Mouse (Mus musculus): ENCODE measurements around the gene Nat9. TPM values are rescaled to one million over a fixed set of nuclear protein-coding genes. Genes with fewer than 3 reads are reported as not detected.
A peak's percentile ranks its signal among the peaks of the same experiment; 100 is the strongest.

The Nat9 gene
- 16.9 and 20.6 TPM in 2 replicates for polyA plus RNA-seq (2016; fragmentation: Nextera tagmentation; extraction: Ambion mirVana)

DNA sequence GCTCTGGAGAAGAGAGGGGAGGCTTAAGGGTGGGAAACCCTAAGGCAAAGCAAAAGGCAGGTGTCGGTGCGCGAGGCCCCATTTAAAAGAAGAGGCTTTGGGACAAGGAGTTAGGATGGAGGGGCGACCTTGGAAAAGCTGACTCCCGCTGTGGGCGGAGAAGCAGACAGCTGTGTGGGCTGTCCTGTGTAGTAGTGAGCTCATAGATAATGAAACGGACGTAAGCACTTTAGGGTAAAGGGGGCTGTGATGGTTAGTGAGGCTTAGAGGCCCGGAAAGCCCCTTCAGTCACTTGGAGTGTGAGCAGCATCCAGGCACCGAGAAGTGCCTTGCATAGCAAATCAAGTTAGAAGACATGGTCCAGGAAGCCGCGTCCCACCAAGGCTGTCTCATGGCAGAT lies at the start of gene Nat9:
Gene Nat9 (minus strand): TSS at position 167 of the 400 bp plus-strand sequence.
- Histone ChIP-seq H3K27ac (peak within 1 kb of the TSS; percentile 86), H3K4me1 (peaks cover 32% of the 10 kb centered on the region), H3K27me3 (ENCODE audit: poor library complexity, severe bottlenecking) (0 out of 2 replicates have a peak, but pooled peaks cover 9% of the 10 kb centered on the region), H3K9me3 (no peaks in the 10 kb centered on the region), H3K4me3 (peak within 1 kb of the TSS; percentile 70), H3K36me3 (replicated peaks) (peaks cover 17% of the 10 kb centered on the region)
- DNase-seq (ENCODE audit: extremely low spot score, low spot score), result no peak
- 14% methylated on average over 12 of the region's 12 CpGs for WGBS

DNA sequence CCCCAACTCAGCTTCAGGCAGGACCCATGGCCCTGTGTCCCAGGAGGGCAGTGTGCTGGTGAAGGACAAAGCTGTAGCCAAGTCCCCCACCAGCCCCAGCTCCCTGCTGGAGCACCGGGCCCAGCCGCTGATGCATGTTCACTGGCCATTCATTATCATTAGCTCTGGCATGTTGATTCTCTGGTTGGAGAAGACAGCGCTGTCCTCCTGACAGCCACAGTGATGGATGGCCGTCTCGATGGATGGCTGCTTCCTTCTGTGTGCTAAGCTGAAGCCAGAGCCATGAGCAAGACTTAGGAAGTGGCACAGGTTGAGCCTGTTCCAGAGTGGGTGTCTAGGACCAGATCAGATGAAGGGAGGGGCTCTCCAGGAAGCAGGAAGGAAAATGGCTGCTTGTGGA lies 48.9 kb upstream of the Nat9 start:
- no peaks in the 10 kb centered on the region for H3K9me3 ChIP-seq
- H3K27me3 ChIP-seq (ENCODE audit: poor library complexity, severe bottlenecking), result peaks cover 26% of the 10 kb centered on the region
- H3K27ac ChIP-seq, result peak overlapping the region; percentile 60; the same call in 1 of the 2 replicates
- DNase-seq (ENCODE audit: extremely low spot score, low spot score), result no peak
- 74% methylated on average over 5 of the region's 5 CpGs for WGBS
- peaks cover 57% of the 10 kb centered on the region for H3K4me1 ChIP-seq
- 0 out of 2 replicates have a peak, but pooled peaks cover 3% of the 10 kb centered on the region for H3K36me3 ChIP-seq (replicated peaks)
- H3K4me3 ChIP-seq, result no peak overlapping the region

DNA sequence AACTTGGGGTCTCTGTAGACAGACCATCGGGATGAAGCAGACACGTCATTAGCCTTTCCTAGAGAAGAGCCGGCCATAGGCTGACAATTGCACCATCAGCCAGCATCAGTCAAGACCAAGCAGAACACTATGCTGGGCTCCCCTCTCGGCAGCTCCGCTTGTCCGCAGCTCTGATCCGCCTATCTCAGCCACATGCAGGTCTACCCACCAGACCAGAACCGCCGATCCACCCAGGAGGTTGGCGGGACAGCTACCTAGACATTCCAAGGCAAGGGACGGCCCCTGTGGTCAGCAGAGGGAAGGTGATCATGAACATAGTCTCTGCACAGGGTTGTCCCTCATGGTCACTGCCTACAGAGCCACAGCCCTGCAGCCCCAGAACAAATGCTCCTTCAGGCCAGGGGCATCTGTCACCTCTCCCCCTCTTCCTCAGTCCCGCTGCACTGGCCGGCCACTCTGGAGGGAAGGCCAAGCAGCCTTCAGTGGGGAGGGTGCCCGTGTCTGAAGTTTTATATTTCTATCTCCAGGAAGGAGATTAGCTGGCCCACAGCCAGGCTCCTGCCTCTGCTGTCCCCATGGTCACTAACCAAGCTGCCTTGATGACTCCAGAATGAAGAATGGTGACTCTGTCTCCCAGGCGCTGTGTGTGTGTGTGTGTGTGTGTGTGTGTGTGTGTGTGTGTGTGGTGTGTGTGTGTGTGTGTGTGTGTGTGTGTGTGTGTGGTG lies 46.8 kb upstream of the Nat9 start:
- no peak for DNase-seq (ENCODE audit: extremely low spot score, low spot score)
- whole genome bisulfite sequencing, result 86% methylated on average over 15 of the region's 15 CpGs
- peak overlapping the region; percentile 58 for H3K27ac ChIP-seq
- H3K4me3 ChIP-seq, result no peak overlapping the region
- H3K4me1 ChIP-seq, result peaks cover 66% of the 10 kb centered on the region
- H3K36me3 ChIP-seq (replicated peaks), result 0 out of 2 replicates have a peak, but pooled peaks cover under 1% of the 10 kb centered on the region
- no peaks in the 10 kb centered on the region for H3K9me3 ChIP-seq
- H3K27me3 ChIP-seq (ENCODE audit: poor library complexity, severe bottlenecking), result peaks cover 39% of the 10 kb centered on the region

DNA sequence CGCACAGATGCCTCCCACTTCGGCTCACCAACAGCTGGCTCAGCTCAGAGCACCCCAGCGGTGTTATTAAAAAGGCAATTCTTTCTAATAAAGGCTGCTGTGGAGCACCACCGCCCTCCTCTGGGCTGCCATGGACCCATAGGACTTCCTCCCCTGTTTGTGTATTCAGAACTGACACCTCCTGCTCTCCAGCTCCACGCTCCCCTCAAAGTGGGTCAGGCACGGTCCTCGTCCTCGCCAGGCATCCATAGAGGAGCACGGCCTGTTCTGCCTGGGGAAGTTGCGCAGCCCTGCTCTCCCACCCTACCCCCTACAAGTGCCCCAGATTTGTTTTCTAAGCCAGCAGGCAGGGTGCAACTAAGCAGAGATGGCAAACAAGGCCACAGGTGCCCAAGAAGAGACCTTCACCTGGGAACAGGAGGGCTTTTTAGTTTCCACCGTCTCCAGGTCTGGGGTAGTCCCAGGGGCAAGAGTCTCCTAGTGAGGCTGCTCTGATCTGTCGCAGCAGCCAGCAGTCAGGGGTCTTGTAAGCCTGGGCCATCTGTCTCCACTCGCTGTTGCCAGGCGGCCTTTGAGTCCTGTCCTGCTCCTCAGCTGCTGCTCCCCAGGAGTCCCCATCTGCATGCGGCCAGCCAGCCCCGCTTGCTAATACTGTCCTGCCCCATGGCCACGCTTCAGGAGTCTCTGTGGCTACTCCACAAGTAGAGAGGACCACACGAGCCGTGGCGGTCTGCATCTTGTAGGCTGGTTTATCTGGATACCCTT lies 46.0 kb upstream of the Nat9 start:
- H3K4me3 ChIP-seq, result no peak overlapping the region
- no peaks in the 10 kb centered on the region for H3K9me3 ChIP-seq
- no peak for DNase-seq (ENCODE audit: extremely low spot score, low spot score)
- peaks cover 46% of the 10 kb centered on the region for H3K27me3 ChIP-seq (ENCODE audit: poor library complexity, severe bottlenecking)
- H3K36me3 ChIP-seq (replicated peaks), result no peaks in the 10 kb centered on the region
- H3K27ac ChIP-seq, result peak overlapping the region; percentile 58; the same call in 1 of the 2 replicates
- H3K4me1 ChIP-seq, result peaks cover 74% of the 10 kb centered on the region
- 55% methylated on average over 20 of the region's 20 CpGs for WGBS

DNA sequence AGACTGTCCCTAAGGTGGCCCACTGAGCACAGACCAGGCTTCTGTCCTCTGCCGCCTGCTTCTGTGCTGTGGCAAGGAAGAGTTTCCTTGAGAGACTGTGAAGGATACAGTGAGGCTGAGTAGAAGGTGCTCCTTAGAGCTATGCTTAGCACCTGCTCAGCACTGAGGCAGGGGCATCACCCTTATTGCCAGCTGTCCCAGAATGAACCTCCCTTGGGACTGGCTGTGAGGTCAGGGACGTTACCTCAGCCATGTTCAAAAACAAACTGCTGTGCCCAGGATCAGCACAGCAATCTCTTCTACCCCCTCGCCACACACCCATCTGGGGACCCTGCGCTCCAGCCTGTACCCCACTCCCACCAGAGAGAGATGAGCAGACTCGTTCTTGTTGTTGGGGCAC lies 45.2 kb upstream of the Nat9 start:
- Histone ChIP-seq H3K27me3 (ENCODE audit: poor library complexity, severe bottlenecking) (peaks cover 53% of the 10 kb centered on the region), H3K9me3 (no peaks in the 10 kb centered on the region), H3K4me3 (no peak overlapping the region), H3K4me1 (peaks cover 82% of the 10 kb centered on the region), H3K36me3 (replicated peaks) (no peaks in the 10 kb centered on the region), H3K27ac (0 out of 2 replicates have a peak overlapping the region, but pooled peaks have one; percentile 58)
- 81% methylated on average over 5 of the region's 5 CpGs for WGBS
- no peak for DNase-seq (ENCODE audit: extremely low spot score, low spot score)

DNA sequence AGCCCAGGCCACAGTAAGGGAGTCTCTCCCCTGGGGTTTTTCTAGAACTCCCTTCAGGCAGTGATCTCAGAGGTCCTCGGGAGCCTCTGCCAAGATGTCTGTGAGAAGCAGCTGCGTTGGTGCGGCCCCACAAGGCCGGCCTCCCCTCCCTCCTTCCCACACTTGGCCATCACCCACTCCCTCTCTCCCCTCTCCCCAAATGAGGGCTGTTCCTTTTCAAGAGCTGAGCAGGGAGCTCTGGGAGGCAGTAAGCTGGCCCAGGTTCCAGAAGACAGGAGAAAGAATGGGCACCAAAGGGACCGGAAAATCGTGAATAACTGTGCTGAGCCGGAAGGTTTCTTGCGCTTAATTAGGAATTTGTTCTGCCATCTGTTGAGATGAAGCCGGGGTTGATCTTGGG lies 44.3 kb upstream of the Nat9 start:
- no peak for DNase-seq (ENCODE audit: extremely low spot score, low spot score)
- peak overlapping the region; percentile 40 for H3K27ac ChIP-seq
- WGBS, result 52% methylated on average over 9 of the region's 9 CpGs
- H3K27me3 ChIP-seq (ENCODE audit: poor library complexity, severe bottlenecking), result peaks cover 57% of the 10 kb centered on the region
- H3K36me3 ChIP-seq (replicated peaks), result no peaks in the 10 kb centered on the region
- no peak overlapping the region for H3K4me3 ChIP-seq
- H3K9me3 ChIP-seq, result no peaks in the 10 kb centered on the region
- peaks cover 91% of the 10 kb centered on the region for H3K4me1 ChIP-seq

DNA sequence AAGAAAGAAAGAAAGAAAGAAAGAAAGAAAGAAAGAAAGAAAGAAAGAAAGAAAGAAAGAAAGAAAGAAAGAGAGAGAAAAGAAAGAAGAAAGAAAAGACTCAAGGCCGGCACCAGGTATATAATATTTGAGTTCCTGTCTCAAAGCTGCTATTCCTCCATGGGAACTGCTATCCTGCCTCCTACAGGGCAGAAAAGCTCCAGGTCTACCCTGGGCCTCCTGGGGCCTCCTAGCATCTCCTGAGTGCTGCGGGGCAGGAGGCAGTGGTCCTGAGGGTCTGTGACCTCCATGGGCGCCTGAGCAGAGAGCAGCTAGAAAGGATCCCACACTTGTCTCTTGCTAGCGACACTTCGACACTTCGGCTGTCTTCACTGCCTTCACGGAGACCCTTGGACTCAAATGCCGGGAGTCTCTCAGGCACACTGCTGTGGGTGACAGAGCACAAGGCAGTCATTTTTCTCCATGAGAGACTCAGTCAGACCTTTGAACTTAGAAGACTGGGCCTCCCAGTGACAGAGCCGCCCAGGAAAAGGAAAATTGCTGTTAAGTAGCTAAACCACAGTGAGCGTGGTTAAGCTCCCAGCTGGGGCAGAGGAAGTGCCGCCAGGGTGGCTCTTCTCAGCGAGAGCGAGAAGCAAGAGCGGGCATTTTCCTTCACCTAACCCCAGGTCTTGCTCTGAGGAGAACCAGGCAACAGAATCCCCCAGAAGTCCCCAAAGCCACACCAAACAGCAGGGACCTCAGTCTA lies 43.7 kb upstream of the Nat9 start:
- no peak for DNase-seq (ENCODE audit: extremely low spot score, low spot score)
- Histone ChIP-seq H3K36me3 (replicated peaks) (no peaks in the 10 kb centered on the region), H3K4me1 (peaks cover 91% of the 10 kb centered on the region), H3K9me3 (no peaks in the 10 kb centered on the region), H3K4me3 (no peak overlapping the region), H3K27ac (peak overlapping the region; percentile 40), H3K27me3 (ENCODE audit: poor library complexity, severe bottlenecking) (peaks cover 63% of the 10 kb centered on the region)
- 58% methylated on average over 14 of the region's 14 CpGs for WGBS

DNA sequence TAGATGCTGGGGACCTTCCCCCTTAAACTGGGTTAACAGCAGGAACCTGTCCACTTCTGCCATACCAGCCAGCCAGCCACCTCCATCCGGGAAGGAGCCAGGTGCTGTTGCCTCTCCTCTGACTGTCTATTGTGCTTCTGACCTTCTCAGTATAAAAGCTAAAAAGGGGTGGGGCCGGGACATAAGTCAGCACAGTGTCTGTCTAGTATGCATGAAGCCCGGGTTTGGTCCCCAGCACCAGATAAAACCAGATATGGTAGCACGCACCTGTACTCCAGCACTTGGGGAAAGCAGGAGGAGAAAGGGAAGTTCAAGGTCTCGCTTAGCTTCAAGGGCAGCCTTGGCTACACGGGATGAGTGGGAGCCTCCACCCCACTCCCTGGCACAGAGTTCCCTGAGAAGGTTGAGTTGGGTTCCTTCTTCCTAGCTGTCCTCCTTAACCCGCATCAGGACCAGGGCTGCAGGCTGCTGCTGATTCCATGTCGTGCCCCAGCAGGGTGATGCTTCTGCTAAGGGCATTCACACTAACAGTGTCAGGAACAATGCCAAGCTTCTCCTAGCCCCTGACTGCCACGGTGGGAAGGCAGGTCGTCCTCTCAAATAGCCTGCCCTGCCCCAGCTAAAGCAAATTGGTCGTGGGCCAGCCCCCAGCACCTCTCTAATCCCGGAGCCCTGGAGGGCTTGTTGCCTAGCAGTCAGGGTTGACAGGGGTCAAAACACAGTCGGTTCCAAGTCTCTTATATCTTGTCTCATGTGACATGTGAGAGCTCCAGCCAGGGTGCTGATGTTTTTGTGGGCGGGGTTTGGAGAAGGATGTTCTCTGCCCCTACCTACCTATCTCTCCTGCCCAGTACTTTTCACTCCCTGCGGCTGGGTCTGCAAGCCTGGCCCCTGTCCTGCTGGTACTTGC lies 41.6 kb upstream of the Nat9 start:
- H3K27me3 ChIP-seq (ENCODE audit: poor library complexity, severe bottlenecking), result peaks cover 60% of the 10 kb centered on the region
- no peak overlapping the region for H3K27ac ChIP-seq
- DNase-seq (ENCODE audit: extremely low spot score, low spot score), result no peak
- no peaks in the 10 kb centered on the region for H3K9me3 ChIP-seq
- H3K4me3 ChIP-seq, result no peak overlapping the region
- 47% methylated on average over 15 of the region's 15 CpGs for WGBS
- peaks cover 94% of the 10 kb centered on the region for H3K4me1 ChIP-seq
- H3K36me3 ChIP-seq (replicated peaks), result no peaks in the 10 kb centered on the region

DNA sequence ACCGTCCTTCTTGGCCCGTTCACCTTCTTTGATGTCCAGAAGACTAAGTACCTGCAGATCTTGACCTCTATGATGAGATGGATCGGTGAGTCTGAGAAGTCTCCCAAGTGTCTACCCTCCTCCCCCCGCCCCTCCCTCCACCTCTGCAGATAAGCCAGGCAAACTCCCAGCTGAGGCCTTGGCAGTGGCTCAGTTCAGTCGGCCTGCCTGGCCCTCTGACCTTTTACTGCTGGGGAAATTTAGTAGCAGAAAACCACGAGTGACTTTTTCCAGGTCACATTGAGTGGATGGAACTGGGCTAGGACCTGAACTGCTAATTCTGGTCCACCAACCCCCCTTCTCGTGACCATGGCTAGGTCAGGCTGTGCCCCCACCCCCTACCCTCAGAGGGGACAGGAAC lies 40.8 kb upstream of the Nat9 start:
- peaks cover 89% of the 10 kb centered on the region for H3K4me1 ChIP-seq
- whole genome bisulfite sequencing, result 72% methylated on average over 7 of the region's 7 CpGs

DNA sequence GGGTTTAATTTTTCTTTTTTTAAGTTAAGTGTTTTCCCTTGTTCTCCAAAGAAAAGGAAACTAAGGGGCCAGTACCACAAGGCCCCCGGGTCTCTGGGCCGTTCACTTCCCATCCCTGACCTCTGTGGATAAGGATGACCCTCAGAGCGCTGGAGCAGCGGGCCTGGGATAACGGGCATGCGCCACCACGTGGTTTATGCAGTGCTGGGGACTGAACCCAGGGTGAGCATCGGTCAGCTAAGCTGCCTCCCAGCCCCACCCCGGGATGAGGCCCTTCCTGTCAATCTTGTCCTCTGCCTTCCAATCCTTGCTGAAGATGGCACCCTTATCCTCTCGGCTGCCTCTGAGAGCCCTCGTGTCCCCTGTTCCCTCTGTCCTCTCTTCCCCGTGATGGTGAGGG lies 40.0 kb upstream of the Nat9 start:
- Histone ChIP-seq H3K4me3 (no peak overlapping the region), H3K36me3 (replicated peaks) (no peaks in the 10 kb centered on the region), H3K27me3 (ENCODE audit: poor library complexity, severe bottlenecking) (peaks cover 54% of the 10 kb centered on the region), H3K27ac (peak overlapping the region; percentile 66; the same call in 1 of the 2 replicates), H3K4me1 (peaks cover 89% of the 10 kb centered on the region), H3K9me3 (no peaks in the 10 kb centered on the region)
- WGBS, result 20% methylated on average over 12 of the region's 12 CpGs
- DNase-seq (ENCODE audit: extremely low spot score, low spot score), result no peak

More for the DNA sequence above, 40.8 kb upstream of the Nat9 start:
- Histone ChIP-seq H3K36me3 (replicated peaks) (no peaks in the 10 kb centered on the region), H3K27me3 (ENCODE audit: poor library complexity, severe bottlenecking) (peaks cover 57% of the 10 kb centered on the region), H3K9me3 (no peaks in the 10 kb centered on the region), H3K27ac (0 out of 2 replicates have a peak overlapping the region, but pooled peaks have one; percentile 66), H3K4me3 (no peak overlapping the region; the same call in 1 of the 2 replicates)
- no peak for DNase-seq (ENCODE audit: extremely low spot score, low spot score)

DNA sequence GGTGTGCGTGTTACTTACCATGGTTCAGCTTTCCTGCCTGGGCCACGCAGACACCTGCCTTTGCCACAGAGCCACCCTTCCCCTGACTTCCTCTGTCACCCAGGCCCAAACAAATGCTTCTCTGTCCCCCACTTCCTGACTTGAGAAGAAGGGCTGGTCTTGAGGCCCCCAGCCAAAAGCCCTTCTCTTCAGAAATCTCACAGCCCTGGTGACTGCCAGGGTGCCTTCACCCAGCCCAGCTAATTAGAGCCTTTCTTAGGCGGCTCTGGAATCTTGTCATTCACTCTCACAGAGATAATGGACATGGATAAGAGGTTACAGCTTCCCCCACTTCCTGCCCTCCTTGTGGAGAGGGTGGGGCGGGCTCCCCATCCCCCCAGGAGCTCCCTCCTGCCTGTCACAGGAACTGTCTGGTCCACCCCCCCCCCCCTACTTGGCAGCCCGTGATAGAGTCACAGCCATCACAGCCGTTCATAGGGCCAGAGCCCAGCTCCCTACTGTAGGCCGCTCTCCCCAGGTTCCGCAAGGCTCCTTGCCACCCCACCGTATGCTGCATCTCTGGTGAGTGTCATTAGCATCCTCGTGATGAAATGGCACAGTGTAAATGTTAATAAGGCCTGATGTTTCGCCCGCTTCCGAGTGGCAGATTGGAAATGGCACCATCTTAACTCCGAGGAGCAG lies 39.3 kb upstream of the Nat9 start:
- no peak overlapping the region for H3K4me3 ChIP-seq
- peak overlapping the region; percentile 66 for H3K27ac ChIP-seq
- no peaks in the 10 kb centered on the region for H3K36me3 ChIP-seq (replicated peaks)
- peaks cover 89% of the 10 kb centered on the region for H3K4me1 ChIP-seq
- 41% methylated on average over 13 of the region's 14 CpGs for WGBS
- H3K9me3 ChIP-seq, result no peaks in the 10 kb centered on the region
- no peak for DNase-seq (ENCODE audit: extremely low spot score, low spot score)
- H3K27me3 ChIP-seq (ENCODE audit: poor library complexity, severe bottlenecking), result peaks cover 51% of the 10 kb centered on the region

Measured in forebrain, embryonic 10.5 days (tissue).